22 mouse cellular contexts compared by ENCODE assay signal in genomic region chr1:108571977-108572376, GRCm38 (mm10).
DNase-seq lines count a peak whose midpoint lies in the region; ATAC-seq and TF ChIP-seq lines count a peak whose summit lies in the region.
"Had no signal": no experiment of that assay in that cellular context is flagged by ENCODE, and none has a peak within 500 bp of the region (broad histone marks: within the 10 kb centered on the region; RNA-seq: fewer than 3 reads in every experiment).

No protein-coding gene starts in this region.

- H3K9ac ChIP-seq in midbrain, embryonic 11.5 days (ENCODE audit: low read length): no peak overlapping the region
- no peak overlapping the region for H3K9ac ChIP-seq in midbrain, postnatal 0 days (replicated peaks; ENCODE audit: low read length, poor library complexity, severe bottlenecking)
- no peak overlapping the region for H3K9ac ChIP-seq in heart, embryonic 15.5 days
- H3K9ac ChIP-seq: forebrain, embryonic 13.5 days; kidney, embryonic 15.5 days; liver, embryonic 14.5 days; lung, embryonic 15.5 days; midbrain, embryonic 12.5 days; neural tube, embryonic 12.5 days had no signal

- H3K9me3 ChIP-seq in midbrain, embryonic 11.5 days (ENCODE audit: control insufficient read depth, low read length): no peaks in the 10 kb centered on the region
- no peaks in the 10 kb centered on the region for H3K9me3 ChIP-seq in midbrain, postnatal 0 days (ENCODE audit: low read length)
- H3K9me3 ChIP-seq in heart, embryonic 15.5 days (replicated peaks): no peaks in the 10 kb centered on the region
- H3K9me3 ChIP-seq: forebrain, embryonic 13.5 days; kidney, embryonic 15.5 days; lung, embryonic 15.5 days; midbrain, embryonic 12.5 days; neural tube, embryonic 12.5 days had no signal

- H3K27me3 ChIP-seq in midbrain, embryonic 11.5 days (ENCODE audit: control insufficient read depth, insufficient read depth, low read length): no peaks in the 10 kb centered on the region
- H3K27me3 ChIP-seq in midbrain, postnatal 0 days (ENCODE audit: insufficient read depth, low read length): no peaks in the 10 kb centered on the region
- H3K27me3 ChIP-seq in heart, embryonic 15.5 days: no peaks in the 10 kb centered on the region
- H3K27me3 ChIP-seq: forebrain, embryonic 13.5 days; kidney, embryonic 15.5 days; lung, embryonic 15.5 days; midbrain, embryonic 12.5 days; neural tube, embryonic 12.5 days had no signal

- H3K4me2 ChIP-seq in midbrain, embryonic 11.5 days: no peak overlapping the region
- no peak overlapping the region for H3K4me2 ChIP-seq in midbrain, postnatal 0 days (ENCODE audit: low read depth, low read length, poor library complexity, severe bottlenecking)
- no peak overlapping the region for H3K4me2 ChIP-seq in heart, embryonic 15.5 days
- H3K4me2 ChIP-seq: forebrain, embryonic 13.5 days; kidney, embryonic 15.5 days; lung, embryonic 15.5 days; midbrain, embryonic 12.5 days; neural tube, embryonic 12.5 days had no signal

- 51% methylated on average over 3 of the region's 3 CpGs for WGBS in midbrain, embryonic 11.5 days
- WGBS in midbrain, postnatal 0 days: 53% methylated on average over 3 of the region's 3 CpGs
- WGBS in heart, embryonic 15.5 days: 44% methylated on average over 3 of the region's 3 CpGs

- no peak overlapping the region for H3K4me3 ChIP-seq in midbrain, embryonic 11.5 days (ENCODE audit: low read depth, low read length)
- H3K4me3 ChIP-seq in midbrain, postnatal 0 days (ENCODE audit: low read depth, low read length): no peak overlapping the region
- no peak overlapping the region for H3K4me3 ChIP-seq in heart, embryonic 15.5 days
- H3K4me3 ChIP-seq: forebrain, embryonic 13.5 days; gastrocnemius, adult 2 months; kidney, embryonic 15.5 days; lung, embryonic 15.5 days; midbrain, embryonic 12.5 days; neural tube, embryonic 12.5 days had no signal

- no peak for DNase-seq in frontal cortex, postnatal 14 days (ENCODE audit: low spot score in 2 of 2)
- peak; percentile 33 for DNase-seq in midbrain, embryonic 11.5 days (ENCODE audit: low spot score, missing footprints)
- DNase-seq in midbrain, postnatal 0 days (ENCODE audit: low spot score): no peak
- no peak for DNase-seq in layer of hippocampus, postnatal 25 days (ENCODE audit: extremely low spot score in 1 of 2, low spot score in 1 of 2)
- DNase-seq in urinary bladder, adult 18-20 months (ENCODE audit: low spot score in 2 of 2): no peak
- DNase-seq: B cell, adult 2 months; cerebellum, adult 9-10 months; gastrocnemius, adult 2 months; kidney, postnatal 4 days; layer of hippocampus, adult 9-11 months had no signal

- TF ChIP-seq CTCF in midbrain, postnatal 0 days (IDR thresholded peaks at IDR 0.05): no peak

- H3K4me1 ChIP-seq in midbrain, embryonic 11.5 days (ENCODE audit: control insufficient read depth, insufficient read depth, low read length): no peaks in the 10 kb centered on the region
- H3K4me1 ChIP-seq in midbrain, postnatal 0 days (ENCODE audit: insufficient read depth, low read length): no peaks in the 10 kb centered on the region
- no peaks in the 10 kb centered on the region for H3K4me1 ChIP-seq in heart, embryonic 15.5 days (replicated peaks)
- H3K4me1 ChIP-seq: forebrain, embryonic 13.5 days; kidney, embryonic 15.5 days; lung, embryonic 15.5 days; midbrain, embryonic 12.5 days; neural tube, embryonic 12.5 days had no signal

- H3K36me3 ChIP-seq in midbrain, embryonic 11.5 days (ENCODE audit: control insufficient read depth, insufficient read depth, low read length): no peaks in the 10 kb centered on the region
- H3K36me3 ChIP-seq in midbrain, postnatal 0 days (ENCODE audit: insufficient read depth, low read length): no peaks in the 10 kb centered on the region
- no peaks in the 10 kb centered on the region for H3K36me3 ChIP-seq in heart, embryonic 15.5 days
- H3K36me3 ChIP-seq: kidney, embryonic 15.5 days; lung, embryonic 15.5 days; midbrain, embryonic 12.5 days; neural tube, embryonic 12.5 days had no signal

- peak; percentile 62; the same call in 1 of the 2 replicates for ATAC-seq in frontal cortex, adult (ENCODE audit: low TSS enrichment)
- no peak for ATAC-seq in midbrain, embryonic 11.5 days (ENCODE audit: low FRiP score)
- ATAC-seq in midbrain, postnatal 0 days (ENCODE audit: low FRiP score): no peak
- ATAC-seq in heart, embryonic 15.5 days (replicated peaks; ENCODE audit: insufficient number of reproducible peaks, insufficient read depth, low FRiP score, low read depth): no peak; the same call in 1 of the 2 replicates
- no peak for ATAC-seq in megakaryocyte progenitor cell, adult 5-6 weeks (replicated peaks; ENCODE audit: poor library complexity)
- ATAC-seq: forebrain, embryonic 13.5 days; hindbrain, embryonic 16.5 days; intestine, embryonic 16.5 days had no signal

- H3K27ac ChIP-seq in midbrain, embryonic 11.5 days (ENCODE audit: low read depth, low read length): no peak overlapping the region
- H3K27ac ChIP-seq in midbrain, postnatal 0 days (ENCODE audit: low read depth, low read length): no peak overlapping the region
- peak overlapping the region; percentile 75 for H3K27ac ChIP-seq in heart, embryonic 15.5 days
- H3K27ac ChIP-seq: forebrain, embryonic 13.5 days; gastrocnemius, adult 2 months; kidney, embryonic 15.5 days; liver, embryonic 14.5 days; lung, embryonic 15.5 days; macrophage; midbrain, embryonic 12.5 days; neural tube, embryonic 12.5 days had no signal
